Mouse (Mus musculus) embryonic stem cell, embryonic (primary cell): Measurements from ENCODE around the gene Cxcl1.
"Not testable (repeated sequence)": the region's sequence is repeated elsewhere in the genome, so short reads cannot be mapped to it uniquely, and the experiment has no call there.

Experiments
- CTCF ChIA-PET, 4 experiments: fragments of 300-600 bp in 2 of 4; fragments of 350-600 bp in 2 of 4; sonication (Branson Sonifier 250); formaldehyde crosslinking; loops; one replicate each; lab custom pipeline; 2022; ENCODE audit warnings: inconsistent platforms in 2 of 4; lab: Charles Lee
- POLR2A ChIA-PET, 4 experiments: fragments of 300-600 bp in 2 of 4; fragments of 350-600 bp in 2 of 4; sonication (Branson Sonifier 250); formaldehyde crosslinking; loops; one replicate each; lab custom pipeline; 2022; ENCODE audit warnings: antibody characterized with exemption in 4 of 4, inconsistent platforms in 1 of 4; lab: Charles Lee

The Cxcl1 gene

DNA sequence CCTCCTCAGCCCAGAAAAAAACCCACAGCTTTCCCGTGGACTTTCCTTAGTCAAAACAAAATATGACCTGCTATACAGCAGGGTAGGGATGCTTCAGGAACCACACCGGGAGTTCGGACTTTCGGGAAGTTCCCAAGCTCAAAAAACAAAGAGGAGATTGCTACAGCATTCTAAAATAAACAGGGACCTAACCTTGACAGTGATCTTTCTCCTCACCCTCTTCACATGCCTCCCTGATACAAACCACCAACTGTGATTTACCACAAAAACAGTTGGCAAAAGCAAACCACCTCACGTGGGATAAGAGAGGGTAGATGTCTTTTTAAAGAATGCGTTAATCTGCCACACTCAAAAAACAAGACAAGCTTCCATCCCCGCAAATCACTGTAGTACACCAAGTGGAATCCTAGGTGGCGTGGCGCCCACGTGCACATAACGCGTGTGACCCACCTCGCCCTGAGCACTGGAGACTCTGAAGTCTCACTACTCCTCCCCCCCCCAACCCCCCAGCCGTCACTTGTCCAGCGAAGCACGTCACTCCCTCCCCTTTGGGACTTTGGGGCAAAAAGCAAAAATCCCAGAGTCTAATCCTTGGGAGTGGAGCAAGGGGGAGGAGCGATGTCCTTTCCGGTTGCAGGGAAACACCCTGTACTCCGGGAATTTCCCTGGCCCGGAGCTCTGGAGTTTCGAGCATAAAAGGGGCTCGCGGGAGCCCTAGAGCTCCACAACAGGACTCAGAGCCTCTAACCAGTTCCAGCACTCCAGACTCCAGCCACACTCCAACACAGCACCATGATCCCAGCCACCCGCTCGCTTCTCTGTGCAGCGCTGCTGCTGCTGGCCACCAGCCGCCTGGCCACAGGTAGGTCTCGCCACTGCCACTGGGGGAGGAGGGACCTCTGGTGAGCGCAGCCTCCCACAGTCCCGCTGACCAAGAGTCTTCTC, at the start of gene Cxcl1:
Gene Cxcl1 (plus strand): TSS at position 723 of the 945 bp plus-strand sequence.
- ChIA-PET POLR2A (interaction anchor here in 2 of 4 experiments (0.6 to 2.9 kb wide), 5 partner anchors 9 to 1151 kb away, joined by 3 to 10 read pairs (median 5); partner anchors contain the start of genes Cxcl2 (in 1 of the 2) and Parm1 (in 1 of the 2)), CTCF (interaction anchor here (0.6 to 1.5 kb wide), 7 partner anchors 9 to 758 kb away, joined by 3 to 13 read pairs (median 3); no protein-coding TSS in a partner anchor)

DNA sequence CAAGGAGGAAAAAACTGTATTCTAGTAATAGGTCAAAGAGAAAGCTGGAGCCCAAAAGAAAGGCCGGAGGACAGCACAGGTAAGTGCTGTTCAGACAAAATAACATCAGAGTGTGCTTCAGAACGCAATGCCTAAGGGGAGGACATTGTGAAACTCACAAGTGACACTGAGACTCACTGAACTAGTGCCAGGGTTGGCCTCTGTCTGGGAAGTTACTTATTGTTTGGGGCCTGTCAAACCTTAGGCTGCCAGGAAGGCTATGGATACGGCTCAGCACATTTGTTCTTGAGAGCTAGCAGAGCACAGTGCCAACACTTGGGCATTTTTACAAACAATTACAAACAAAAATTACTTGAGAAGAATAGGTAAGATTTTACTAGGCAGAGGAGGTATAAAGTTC, 47.1 kb upstream of the Cxcl1 start:
- ChIA-PET CTCF (no interaction called here), POLR2A (interaction anchor here in 1 of 4 experiments (0.6 kb wide), 1 partner anchor 673 kb away, joined by 3 read pairs; the partner anchor contains the start of gene Parm1)

DNA sequence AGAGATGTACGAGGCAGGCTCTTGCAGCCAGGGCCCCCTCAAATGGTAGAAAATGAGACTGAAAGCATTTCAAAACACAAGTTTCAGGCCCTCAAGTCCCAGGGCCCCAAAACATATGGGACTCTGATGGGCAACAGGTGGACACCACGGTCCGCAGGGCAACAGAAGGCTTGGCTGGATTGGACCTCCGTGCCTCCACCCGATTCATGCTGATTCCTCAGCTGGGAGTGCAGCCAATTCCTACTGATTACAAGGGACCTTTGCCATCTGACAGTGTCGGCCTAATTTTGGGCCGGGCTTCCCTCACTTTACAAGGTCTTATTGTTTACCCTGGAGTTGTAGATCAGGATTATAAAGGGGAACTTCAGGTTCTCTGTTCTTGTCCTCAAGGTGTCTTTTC, 40.9 kb upstream of the Cxcl1 start:
- CTCF ChIA-PET = not testable (repeated sequence)

DNA sequence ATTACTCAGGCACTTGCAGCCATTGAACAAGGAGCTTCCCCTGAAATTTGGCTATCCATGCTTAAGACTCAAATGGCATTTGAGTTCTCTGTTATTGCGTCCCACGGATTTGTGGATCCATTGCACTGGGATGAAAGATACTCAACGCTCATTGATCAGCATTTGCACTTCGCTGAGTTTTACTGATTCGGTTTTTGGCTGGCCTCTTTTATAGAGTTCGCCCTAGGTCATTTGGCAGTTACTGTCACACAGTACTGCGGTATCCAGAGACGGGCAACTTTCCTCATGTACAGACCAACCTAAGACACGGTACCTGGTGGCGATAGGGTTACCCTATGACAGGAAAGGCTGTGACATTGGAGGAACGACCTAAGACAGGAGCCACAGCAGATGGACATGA, 39.6 kb upstream of the Cxcl1 start:
- POLR2A ChIA-PET, CTCF ChIA-PET: not testable (repeated sequence)

More for the DNA sequence above, 40.9 kb upstream of the Cxcl1 start:
- POLR2A ChIA-PET = not testable (repeated sequence)

DNA sequence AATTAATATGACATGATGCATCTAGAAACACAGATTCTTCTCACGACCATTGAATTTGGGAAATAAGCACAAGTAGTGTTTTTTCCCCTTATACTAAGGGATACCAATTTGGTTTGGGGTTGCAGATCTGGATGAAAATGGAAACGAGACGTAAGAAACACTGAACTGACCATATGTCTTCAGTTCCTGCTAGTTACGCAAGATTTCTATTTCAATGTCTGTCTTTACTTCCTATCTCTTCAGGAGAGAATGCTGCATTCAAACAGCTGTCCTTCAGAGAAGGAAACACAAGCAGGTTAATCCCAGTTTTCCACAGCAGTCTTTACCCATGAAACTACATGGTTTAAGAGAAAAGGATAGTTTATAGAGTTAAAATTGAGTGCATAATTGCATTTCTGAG, 37.8 kb upstream of the Cxcl1 start:
- POLR2A ChIA-PET = no interaction called here

DNA sequence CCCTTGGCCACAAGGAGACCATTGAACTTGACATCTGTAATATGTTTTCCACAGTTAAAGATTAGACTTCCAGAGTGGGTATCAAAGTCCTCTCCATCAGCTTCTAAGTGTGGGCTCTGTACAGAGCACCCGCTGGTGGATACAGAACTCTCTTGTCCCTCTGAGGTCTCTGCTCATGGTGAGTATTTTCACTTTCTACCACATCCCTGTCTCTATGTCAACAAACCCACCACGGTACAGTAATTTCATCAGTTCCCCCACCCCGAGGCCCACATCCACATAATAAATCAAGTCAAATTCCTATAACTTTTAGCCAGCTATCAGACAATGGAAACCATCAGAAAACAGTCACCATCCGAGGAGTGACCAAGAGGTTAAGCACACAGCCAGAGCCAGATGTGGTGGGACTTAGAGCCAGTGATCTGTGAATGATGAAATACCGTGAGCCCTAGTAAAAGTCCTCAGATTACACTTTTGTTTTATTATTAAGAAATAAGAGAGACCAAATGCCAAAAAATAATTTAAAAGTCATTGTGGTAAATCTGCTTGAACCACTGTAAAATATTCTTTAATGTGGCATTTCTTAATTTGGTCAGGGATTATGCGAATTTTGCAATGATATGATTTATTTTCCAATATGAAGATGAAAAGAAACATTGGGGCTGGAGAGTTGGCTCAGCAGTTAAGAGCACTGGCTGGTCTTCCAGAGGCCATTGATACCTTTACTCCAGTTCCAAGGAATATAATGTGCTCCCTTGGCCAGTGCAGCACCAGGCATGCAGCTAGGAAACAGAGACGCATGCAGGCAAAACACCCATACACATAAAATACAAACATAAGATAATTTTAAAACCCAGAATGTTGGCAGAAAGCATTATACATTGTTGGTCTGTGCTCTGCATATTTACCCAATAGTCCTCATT, 35.5 kb upstream of the Cxcl1 start:
- CTCF ChIA-PET = no interaction called here

More for the DNA sequence above, 37.8 kb upstream of the Cxcl1 start:
- CTCF ChIA-PET = no interaction called here

DNA sequence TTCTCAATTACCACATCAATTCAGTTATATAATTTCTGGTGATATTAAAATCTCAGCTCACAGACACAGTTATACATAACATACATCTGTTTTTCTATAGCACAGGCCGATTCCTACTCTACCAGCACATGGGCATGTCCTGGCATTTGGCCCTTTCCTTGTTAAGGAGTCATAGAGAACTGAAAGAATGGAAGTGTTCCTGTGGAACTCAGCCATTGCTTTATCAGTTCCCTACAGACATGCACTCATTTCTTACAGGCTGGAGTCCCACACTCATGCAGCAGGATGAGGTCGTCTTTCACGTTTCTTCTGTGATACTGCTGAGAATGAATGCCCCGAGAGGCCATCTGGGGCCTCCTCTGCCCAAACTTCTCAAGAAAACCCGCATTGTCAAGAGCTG, 33.6 kb upstream of the Cxcl1 start:
- ChIA-PET POLR2A (no interaction called here), CTCF (no interaction called here)

More for the DNA sequence above, 35.5 kb upstream of the Cxcl1 start:
- POLR2A ChIA-PET = no interaction called here

DNA sequence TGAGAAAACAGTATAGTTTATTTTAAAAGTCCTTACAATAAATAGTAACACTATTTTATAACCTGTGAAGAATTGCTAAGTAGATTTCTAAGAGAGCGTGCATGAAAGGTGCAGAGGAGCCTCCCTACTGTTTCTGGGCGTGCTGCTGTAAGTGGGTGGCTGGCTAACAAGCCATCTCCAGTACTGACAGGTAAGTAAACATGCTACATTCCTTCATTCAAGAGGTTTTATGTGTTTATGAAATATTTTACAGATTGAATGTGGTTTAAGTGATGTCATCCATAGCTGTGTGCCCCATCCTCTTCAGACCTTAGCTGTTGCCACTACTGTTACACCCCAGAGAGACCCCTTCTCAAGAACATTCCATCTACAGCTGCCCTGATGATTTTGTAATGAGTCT, 32.6 kb upstream of the Cxcl1 start:
- ChIA-PET CTCF (no interaction called here), POLR2A (no interaction called here)

DNA sequence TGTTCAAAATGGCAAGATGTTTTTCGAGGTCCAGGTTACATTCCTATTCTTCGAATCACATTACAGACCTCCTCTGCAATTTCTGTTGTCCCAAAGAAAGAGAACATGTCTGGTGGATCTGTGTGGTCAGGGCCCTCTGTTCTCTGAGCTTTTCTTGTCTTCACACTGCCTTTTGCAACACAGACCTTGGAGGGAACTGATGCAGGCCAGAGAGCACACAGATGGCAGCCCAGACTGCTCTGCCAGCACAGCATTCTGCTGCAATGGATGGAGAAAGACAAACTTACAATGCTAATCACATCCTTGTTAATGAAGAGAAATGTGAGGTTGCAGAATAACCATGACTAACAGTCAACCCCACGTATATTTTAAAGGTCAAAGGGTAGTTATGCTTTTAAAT, 32.0 kb upstream of the Cxcl1 start:
- CTCF ChIA-PET = no interaction called here
- POLR2A ChIA-PET = no interaction called here

DNA sequence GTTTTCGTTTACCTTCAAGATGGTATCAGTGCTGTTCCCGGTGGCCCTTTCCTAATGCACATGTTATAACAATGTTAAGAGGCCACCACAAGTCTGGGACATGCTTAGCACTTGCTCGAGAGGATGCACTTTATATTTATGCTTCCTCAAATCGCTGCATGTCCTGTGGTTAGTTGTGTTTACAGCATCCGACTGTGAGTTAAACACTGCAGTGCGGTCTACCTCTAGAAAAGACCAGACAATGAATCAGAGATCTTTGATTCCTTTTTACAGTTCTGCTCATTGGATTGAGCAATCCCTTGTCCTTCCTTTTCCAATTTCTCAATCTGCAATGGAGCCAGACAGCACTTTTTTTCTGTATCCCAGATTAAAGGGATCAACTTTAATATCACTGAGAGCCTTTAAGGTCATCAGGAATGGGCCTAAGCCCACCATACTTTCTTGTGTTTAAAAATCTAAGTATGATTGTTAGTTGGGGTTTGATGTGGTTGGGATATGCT, 29.1 kb upstream of the Cxcl1 start:
- CTCF ChIA-PET = no interaction called here
- POLR2A ChIA-PET = interaction anchor here in 1 of 4 experiments (0.7 kb wide), 1 partner anchor 11 kb away, joined by 3 read pairs; no protein-coding TSS in a partner anchor

DNA sequence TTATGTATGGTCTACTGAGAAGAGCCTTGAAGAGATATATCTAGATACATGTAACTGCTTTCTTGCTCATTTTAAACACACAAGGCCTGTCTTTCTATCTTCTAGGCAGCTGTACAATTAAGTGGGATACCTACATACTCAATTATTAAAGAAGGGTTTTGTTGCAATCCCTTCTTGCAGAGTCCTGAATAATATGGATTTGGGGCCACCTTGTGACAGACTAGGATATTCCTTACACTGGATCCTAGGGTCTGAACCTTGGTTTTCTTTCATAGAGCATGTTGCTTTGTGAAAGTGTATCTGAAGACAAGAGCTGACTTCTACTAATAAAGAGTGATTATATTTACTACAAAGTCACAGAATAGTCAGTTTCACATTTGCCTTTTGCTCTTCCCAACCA, 24.3 kb upstream of the Cxcl1 start:
- CTCF ChIA-PET = interaction anchor here in 1 of 4 experiments (0.6 kb wide), 1 partner anchor 873 kb away, joined by 4 read pairs; no protein-coding TSS in a partner anchor
- POLR2A ChIA-PET = interaction anchor here in 1 of 4 experiments (0.6 kb wide), 1 partner anchor 54 kb away, joined by 4 read pairs; no protein-coding TSS in a partner anchor

DNA sequence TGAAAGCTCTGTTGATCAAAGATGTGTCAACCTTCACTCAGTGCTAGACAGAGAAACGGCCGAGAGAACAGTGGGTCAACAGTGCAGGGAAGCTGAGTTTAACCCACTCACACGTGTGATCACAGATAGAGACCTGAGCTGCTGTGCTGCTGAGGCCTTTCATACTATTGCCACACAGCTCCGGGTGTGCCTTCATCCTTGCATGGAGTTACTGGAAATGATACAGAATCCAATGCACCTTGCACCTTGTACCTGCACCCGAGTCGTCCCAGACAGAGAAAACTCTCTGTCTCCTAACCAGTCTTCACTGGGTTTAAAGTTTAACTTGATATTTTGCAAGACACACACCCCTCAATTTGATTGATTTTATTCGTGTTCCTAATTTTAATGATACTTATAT, 18.7 kb upstream of the Cxcl1 start:
- POLR2A ChIA-PET = interaction anchor here in 2 of 4 experiments (0.5 to 0.6 kb wide), 2 partner anchors 10 to 31 kb away, joined by 3 to 4 read pairs; no protein-coding TSS in a partner anchor

DNA sequence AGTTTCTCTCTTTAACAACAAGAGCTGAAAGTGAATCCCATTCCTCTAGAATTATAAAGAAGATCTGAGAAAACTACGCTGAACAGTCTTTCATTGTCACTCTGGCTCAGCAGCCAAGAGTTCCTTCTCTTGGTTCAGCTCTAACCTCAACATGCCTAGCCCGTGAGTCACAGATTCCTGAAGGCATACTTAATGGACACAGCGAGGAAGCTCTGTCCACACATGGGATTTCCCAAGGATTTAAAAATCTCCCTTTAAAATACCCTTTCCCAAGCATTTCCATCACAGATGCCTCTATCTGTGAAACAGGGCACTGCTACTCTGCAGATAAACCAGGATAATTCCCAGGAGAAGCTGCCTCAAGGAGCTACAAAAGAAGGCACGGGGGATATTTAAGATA, 15.0 kb upstream of the Cxcl1 start:
- CTCF ChIA-PET = no interaction called here
- POLR2A ChIA-PET = no interaction called here

More for the DNA sequence above, 18.7 kb upstream of the Cxcl1 start:
- CTCF ChIA-PET = no interaction called here

DNA sequence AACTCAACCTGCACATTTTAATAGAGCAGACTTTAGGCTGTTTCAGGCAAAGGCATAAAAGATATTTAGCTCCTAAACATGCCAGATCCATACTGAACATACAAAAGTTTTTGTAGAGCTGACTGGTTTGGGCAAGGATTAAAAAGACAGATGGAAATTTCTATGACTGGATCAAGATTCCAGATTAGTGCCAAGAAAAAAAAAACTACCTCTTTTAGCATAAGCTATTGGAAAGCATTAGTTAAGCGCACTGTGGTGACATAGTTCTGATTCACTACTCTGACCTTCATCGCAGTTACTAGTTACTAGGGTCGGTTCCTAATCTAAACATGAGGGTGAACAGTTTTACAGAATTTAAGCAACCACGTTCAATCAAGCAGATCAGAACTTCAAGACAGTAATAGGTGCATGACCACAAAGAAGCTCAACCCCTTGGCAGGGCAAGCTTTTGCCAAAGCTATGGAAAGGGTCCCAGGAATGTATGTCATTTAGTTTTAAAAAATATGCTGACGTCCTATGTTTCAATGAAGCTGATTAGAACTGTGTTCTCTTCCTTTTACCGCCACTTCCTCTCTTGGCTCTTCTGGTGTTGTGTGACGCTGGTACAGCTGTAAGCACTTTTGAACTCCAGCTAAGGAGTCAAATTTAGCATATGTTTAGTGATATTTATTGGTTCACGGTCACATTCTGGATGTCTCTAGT, 14.4 kb upstream of the Cxcl1 start:
- POLR2A ChIA-PET = no interaction called here
- CTCF ChIA-PET = no interaction called here

DNA sequence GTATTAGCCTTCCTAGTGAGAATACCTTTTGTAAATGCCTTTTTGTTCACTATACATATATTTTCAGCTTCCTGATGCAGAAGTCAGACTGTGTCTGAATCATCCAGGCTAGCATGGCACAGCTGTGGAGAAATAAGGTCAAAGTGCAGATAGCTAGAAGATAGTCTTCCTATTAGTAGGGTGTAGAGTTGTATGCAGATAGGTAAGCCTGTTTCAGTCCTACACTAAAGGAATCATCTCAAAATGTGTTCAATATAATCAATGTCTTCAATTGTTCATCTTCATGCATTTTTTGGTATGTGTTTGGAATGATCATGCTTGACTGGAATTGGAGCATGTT, 13.9 kb upstream of the Cxcl1 start:
- CTCF ChIA-PET = no interaction called here

DNA sequence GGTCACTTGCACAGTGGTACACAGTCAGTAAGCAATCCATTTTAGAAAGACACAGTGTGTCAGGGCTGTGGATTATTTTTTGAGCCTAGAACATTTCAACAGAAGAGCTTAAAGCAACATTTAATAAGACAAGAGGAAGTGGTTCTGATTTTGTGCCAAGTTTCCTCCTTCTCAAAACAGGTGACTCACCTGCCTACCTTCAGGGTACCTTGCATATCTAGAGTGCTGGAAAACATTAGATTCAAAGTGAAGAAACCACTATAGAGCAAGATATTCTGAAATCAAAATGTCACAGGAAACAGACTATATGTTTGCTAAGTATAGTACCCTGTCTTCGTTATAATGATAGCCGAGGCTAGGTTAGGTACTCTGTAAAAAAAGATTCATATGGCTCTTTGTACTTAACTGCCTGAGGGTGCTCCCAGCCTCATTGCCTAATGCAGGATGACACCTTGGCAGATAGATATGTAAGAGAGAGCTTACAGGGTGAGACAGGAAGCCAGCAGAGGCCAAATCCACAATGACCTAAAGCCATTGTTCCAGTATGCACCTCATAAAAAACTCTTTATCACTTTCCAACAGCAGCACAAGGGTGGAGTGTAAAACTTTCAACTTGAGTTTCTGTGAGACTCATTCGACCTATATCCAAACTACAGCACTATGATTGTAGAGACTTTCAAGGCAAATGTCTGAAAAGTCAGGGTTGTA, 11.6 kb upstream of the Cxcl1 start:
- ChIA-PET CTCF (no interaction called here), POLR2A (no interaction called here)

More for the DNA sequence above, 13.9 kb upstream of the Cxcl1 start:
- POLR2A ChIA-PET = no interaction called here

DNA sequence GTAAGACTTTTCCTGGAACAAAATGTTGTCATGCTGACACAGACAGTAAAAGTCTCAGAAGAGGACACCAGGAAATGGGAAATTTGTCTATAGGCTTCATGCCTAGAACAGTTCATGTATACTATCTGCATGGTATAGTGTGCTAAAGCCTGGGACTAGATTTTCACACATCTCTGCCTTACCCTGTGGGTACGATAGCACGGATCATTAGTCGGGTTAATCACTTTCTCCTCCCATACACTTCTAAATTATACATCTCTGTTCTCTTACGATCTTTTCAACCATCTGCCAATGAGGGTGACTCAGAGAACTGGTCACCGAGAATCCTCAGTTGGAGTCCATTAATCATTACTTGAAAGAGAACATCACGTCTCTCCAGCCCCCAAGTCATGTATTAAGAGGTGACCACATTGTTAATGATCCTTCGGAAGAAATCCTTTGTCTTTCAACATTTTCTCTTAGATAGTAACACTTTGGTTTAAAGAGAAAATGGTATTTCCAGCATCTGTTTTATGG, 10.6 kb upstream of the Cxcl1 start:
- CTCF ChIA-PET = no interaction called here
- POLR2A ChIA-PET = no interaction called here

DNA sequence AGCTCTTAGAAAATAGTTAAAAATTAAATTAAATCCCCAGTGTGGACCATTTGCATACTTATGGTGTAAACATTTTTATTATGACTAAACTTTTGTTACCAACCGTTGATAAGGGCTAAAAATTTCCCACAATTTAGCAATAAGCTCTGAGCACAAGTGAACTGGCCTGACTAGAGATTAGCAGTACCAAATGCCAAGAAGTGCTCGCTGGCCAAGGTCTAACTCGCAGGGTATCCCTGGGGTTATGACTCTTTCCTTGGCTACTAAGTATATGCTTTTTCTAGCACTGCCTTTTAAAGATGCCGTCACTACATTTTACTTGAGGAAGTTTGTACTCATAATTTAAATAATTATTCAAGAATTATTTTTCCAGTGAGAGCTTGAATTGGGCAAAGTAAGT, 10.0 kb upstream of the Cxcl1 start:
- POLR2A ChIA-PET = interaction anchor here in 1 of 4 experiments (0.6 kb wide), 1 partner anchor 106 kb away, joined by 3 read pairs; no protein-coding TSS in a partner anchor

More for the DNA sequence above, 10.0 kb upstream of the Cxcl1 start:
- CTCF ChIA-PET = no interaction called here
